Mouse (Mus musculus) liver, embryonic 14.5 days (tissue): ENCODE measurements around the gene Dnajc11. TPM values are rescaled to one million over a fixed set of nuclear protein-coding genes. Genes with fewer than 3 reads are reported as not detected.
A peak's percentile ranks its signal among the peaks of the same experiment; 100 is the strongest.

ENCODE experiments used
- ATAC-seq: fragments of 200-750 bp; cut with Nextera tagmentation; 2 replicates; pipeline ENCODE4 v1.8.0; 2017; ENCODE audit warnings: moderate number of reproducible peaks, mild to moderate bottlenecking, moderate library complexity; ENCODE audit not compliant: insufficient read depth
- DNase-seq, 3 experiments: peaks; one replicate each; pipeline ENCODE4 v3.0.0-alpha.2; 2012 to 2013; ENCODE audit warnings: low read depth in 3 of 3, low spot score in 3 of 3
- H3K27ac ChIP-seq: fragments of 300-500 bp; sonication (generic); 2 replicates; pipeline ENCODE4 v1.5.1; 2014; ENCODE audit warnings: moderate library complexity, mild to moderate bottlenecking, control low read depth, inconsistent platforms
- H3K27me3 ChIP-seq: fragments of 300-500 bp; sonication (generic); 2 replicates; pipeline ENCODE4 v1.6.1; 2014; ENCODE audit warnings: mild to moderate bottlenecking, low read length, moderate library complexity; ENCODE audit not compliant: control insufficient read depth, insufficient read depth
- H3K36me3 ChIP-seq: fragments of 300-500 bp; sonication (generic); replicated peaks from 2 replicates; pipeline ENCODE4 v1.6.1; 2014; ENCODE audit warnings: low read depth; ENCODE audit not compliant: control insufficient read depth, insufficient read depth
- H3K4me1 ChIP-seq, 2 experiments: fragments of 200-500 bp in 1 of 2; fragments of 300-500 bp in 1 of 2; sonication (generic) in 1 of 2; replicated peaks; 2 replicates each; pipeline ENCODE4 v1.6.1; 2012 to 2014; ENCODE audit warnings: antibody characterized with exemption in 1 of 2, inconsistent platforms in 1 of 2, low read length in 1 of 2; ENCODE audit not compliant: control insufficient read depth in 2 of 2, insufficient read depth in 2 of 2
- H3K4me2 ChIP-seq: fragments of 300-500 bp; sonication (generic); 2 replicates; pipeline ENCODE4 v1.6.1; 2014; ENCODE audit warnings: low read depth, mild to moderate bottlenecking, control low read depth, moderate library complexity
- H3K4me3 ChIP-seq, 2 experiments: fragments of 200-500 bp in 1 of 2; fragments of 300-500 bp in 1 of 2; sonication (generic) in 1 of 2; 2 replicates each; pipeline ENCODE4 v1.5.1; 2012 to 2014; ENCODE audit warnings: low read depth in 2 of 2, low read length in 2 of 2, mild to moderate bottlenecking in 2 of 2, control low read depth in 1 of 2, inconsistent platforms in 1 of 2, moderate library complexity in 1 of 2; ENCODE audit not compliant: insufficient read depth in 1 of 2
- H3K9ac ChIP-seq: fragments of 300-500 bp; sonication (generic); replicated peaks from 2 replicates; pipeline ENCODE4 v1.6.1; 2014; ENCODE audit warnings: mild to moderate bottlenecking, control low read depth, moderate library complexity
- H3K9me3 ChIP-seq: fragments of 300-500 bp; sonication (generic); 2 replicates; pipeline ENCODE4 v1.6.1; 2016; ENCODE audit warnings: low read length, mixed read lengths; ENCODE audit not compliant: control insufficient read depth
- CTCF ChIP-seq: IDR thresholded peaks from 2 replicates; pipeline ENCODE4 v1.5.1; 2016; ENCODE audit warnings: antibody characterized with exemption, low read depth, control low read depth
- EP300 ChIP-seq: IDR thresholded peaks from 2 replicates; pipeline ENCODE4 v1.6.1; 2016; ENCODE audit warnings: antibody characterized with exemption, low read depth
- WGBS: fragments of 180-500 bp; shearing (Covaris S2); extraction: QIAGEN DNeasy Blood & Tissue Kit; methylation state at CpG from one replicate; pipeline ENCODE4 v1.1.7; 2014; ENCODE audit not compliant: insufficient replicate concordance; 5-methylcytosine and 5-hydroxymethylcytosine counted together
- polyA plus RNA-seq, 2 experiments: library from polyadenylated mRNA; depleted of rRNA in 1 of 2; stranded (reverse) in 1 of 2; unstranded in 1 of 2; fragments of >200 nt; fragmentation: Nextera tagmentation in 1 of 2; extraction: Ambion mirVana in 1 of 2; gene quantifications; 2 replicates each; pipeline versions ENCODE4 v1.2.1 to v1.2.3; 2012 to 2014

Gene Dnajc11
- polyA plus RNA-seq (2012; rRNA removed) (32.9 and 34.4 TPM in 2 replicates), polyA plus RNA-seq (2014; fragmentation: Nextera tagmentation; extraction: Ambion mirVana) (32.9 and 42.2 TPM in 2 replicates)

DNA sequence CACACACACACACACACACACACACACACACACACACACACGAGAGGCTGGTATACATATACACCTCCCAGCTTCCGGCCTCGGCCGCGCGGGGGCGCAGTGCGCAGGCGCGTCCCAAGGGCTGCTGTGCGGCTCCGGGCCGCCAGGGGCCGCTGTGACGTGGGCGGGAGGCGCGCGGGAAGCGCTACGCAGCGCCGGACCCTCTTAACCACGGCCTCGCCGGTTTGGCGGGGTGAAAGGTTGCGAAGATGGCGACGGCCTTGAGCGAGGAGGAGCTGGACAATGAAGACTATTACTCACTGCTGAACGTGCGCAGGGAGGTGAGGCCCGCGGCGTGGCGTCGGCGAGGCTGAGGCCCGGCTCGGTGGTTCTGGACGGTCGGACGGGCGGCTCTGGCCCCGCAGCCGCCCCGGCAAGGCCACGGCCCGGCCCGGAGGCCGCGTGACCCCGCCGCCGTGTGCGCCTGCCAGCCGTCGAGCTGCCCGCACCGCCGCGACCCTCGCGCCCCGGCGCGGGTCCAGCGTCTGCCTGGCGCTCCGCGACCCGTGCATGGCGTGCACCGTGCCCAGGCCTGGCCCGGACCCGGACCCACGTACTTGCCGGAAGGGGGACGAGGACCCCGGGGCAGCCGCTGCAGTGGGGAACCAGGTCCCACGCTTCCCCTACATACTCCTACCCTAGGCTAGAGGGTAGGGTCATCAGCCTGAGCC is at the start of gene Dnajc11:
Gene Dnajc11, plus strand, starts transcription at position 187 of the 710 bp plus-strand sequence.
- Histone ChIP-seq H3K9ac (peak within 1 kb of the TSS; percentile 99), H3K36me3 (peaks cover 4% of the 10 kb centered on the region), H3K9me3 (no peaks in the 10 kb centered on the region), H3K4me3 (peak within 1 kb of the TSS; percentile 93 to 99), H3K27me3 (no peaks in the 10 kb centered on the region), H3K4me1 (peaks cover 17 to 22% of the 10 kb centered on the region in 2 experiments), H3K27ac (peak within 1 kb of the TSS; percentile 61), H3K4me2 (peak within 1 kb of the TSS; percentile 93)
- WGBS, result under 1% methylated on average over 83 of the region's 83 CpGs
- DNase-seq, result peak; percentile 79 to 84 (median 80)
- TF ChIP-seq CTCF, result peak; percentile 94
- no peak for TF ChIP-seq EP300
- ATAC-seq, result peak; percentile 88

- Histone ChIP-seq H3K9ac (no peak overlapping the region), H3K9me3 (no peaks in the 10 kb centered on the region), H3K27ac (no peak overlapping the region), H3K4me3 (no peak overlapping the region), H3K4me1 (no peaks in the 10 kb centered on the region), H3K4me2 (no peak overlapping the region), H3K36me3 (no peaks in the 10 kb centered on the region), H3K27me3 (no peaks in the 10 kb centered on the region)
- WGBS, result 56% methylated on average over 6 of the region's 6 CpGs
- DNase-seq (no peak), ATAC-seq (no peak)
- TF ChIP-seq EP300, result no peak
- peak; percentile 26; the same call in 1 of the 2 replicates for TF ChIP-seq CTCF
Measured at GRCm38 (mm10) chr4:151893241-151893640, 40.2 kb upstream of the Dnajc11 start.

GRCm38 (mm10) chr4:151894926-151895325 is 38.6 kb upstream of the Dnajc11 start:
- no peak for DNase-seq
- no peak for TF ChIP-seq CTCF
- no peak for TF ChIP-seq EP300
- Histone ChIP-seq H3K4me3 (no peak overlapping the region), H3K4me2 (no peak overlapping the region), H3K9me3 (no peaks in the 10 kb centered on the region), H3K27ac (no peak overlapping the region), H3K4me1 (no peaks in the 10 kb centered on the region), H3K27me3 (no peaks in the 10 kb centered on the region), H3K9ac (no peak overlapping the region), H3K36me3 (no peaks in the 10 kb centered on the region)
- no peak for ATAC-seq
- 83% methylated on average over 12 of the region's 12 CpGs for WGBS

DNA sequence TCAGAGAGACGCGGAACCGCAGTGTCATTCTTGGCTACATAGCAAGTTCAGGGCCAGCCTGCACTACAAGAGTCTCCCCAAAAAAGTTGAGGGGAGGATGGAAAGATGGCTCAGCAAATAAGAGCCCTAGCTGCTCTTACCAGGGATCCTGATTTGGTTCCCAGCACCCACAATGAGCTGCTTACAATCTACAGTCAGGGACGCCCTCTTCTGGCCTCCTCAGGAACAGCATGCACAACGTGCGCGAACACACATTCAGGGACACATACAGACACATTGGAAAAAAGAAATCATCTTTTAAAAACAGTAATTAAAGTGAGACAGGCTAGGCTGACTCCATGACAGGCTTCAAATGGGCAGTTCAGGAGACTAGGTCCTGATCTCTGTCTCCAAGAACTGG is 37.9 kb upstream of the Dnajc11 start:
- no peak for ATAC-seq
- TF ChIP-seq CTCF, result no peak
- TF ChIP-seq EP300, result no peak
- H3K4me3 ChIP-seq, result no peak overlapping the region
- no peaks in the 10 kb centered on the region for H3K9me3 ChIP-seq
- H3K27me3 ChIP-seq, result no peaks in the 10 kb centered on the region
- no peaks in the 10 kb centered on the region for H3K36me3 ChIP-seq
- H3K27ac ChIP-seq, result no peak overlapping the region
- whole genome bisulfite sequencing, result 83% methylated on average over 7 of the region's 7 CpGs
- H3K4me1 ChIP-seq, result no peaks in the 10 kb centered on the region
- H3K9ac ChIP-seq, result no peak overlapping the region
- no peak for DNase-seq
- no peak overlapping the region for H3K4me2 ChIP-seq

DNA sequence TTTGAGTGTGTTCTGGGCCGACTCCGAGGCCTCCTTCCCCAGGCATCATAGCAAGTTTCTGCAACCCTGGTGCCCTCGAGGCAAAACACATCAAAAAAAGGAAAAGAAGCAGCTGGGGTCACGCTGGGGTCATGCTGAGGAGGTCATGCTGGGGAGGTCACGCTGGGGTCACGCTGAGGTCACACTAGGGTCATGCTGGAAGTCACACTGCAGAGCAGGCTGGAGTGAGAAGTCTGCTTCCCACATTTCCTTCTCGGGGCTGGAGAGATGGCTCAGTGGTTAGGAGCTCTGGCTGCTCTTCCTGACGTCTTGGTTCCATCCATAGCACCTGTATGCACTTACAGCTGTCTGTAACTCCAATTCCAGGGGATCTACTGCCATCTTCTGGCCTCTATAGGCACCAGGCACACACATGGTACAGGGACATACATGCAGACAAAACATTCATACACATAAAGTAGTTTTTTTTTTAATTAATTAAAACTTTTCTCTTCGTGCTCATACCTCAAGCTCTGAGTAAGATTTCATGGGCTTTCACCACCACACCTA is 36.3 kb upstream of the Dnajc11 start:
- 54% methylated on average over 9 of the region's 9 CpGs for WGBS
- H3K9me3 ChIP-seq, result no peaks in the 10 kb centered on the region
- H3K36me3 ChIP-seq, result no peaks in the 10 kb centered on the region
- H3K4me3 ChIP-seq, result no peak overlapping the region
- no peak overlapping the region for H3K4me2 ChIP-seq
- no peaks in the 10 kb centered on the region for H3K27me3 ChIP-seq
- no peaks in the 10 kb centered on the region for H3K4me1 ChIP-seq
- H3K27ac ChIP-seq, result no peak overlapping the region
- no peak for ATAC-seq
- H3K9ac ChIP-seq, result no peak overlapping the region
- 0 out of 2 replicates have a peak, but pooled peaks have one; percentile 17 for TF ChIP-seq CTCF
- no peak for TF ChIP-seq EP300
- DNase-seq, result no peak
